Mouse (Mus musculus): ENCODE results near the gene Il1rn. TPM values are rescaled to one million over a fixed set of nuclear protein-coding genes. Genes with fewer than 3 reads are reported as not detected.

Il1rn gene
- polyA plus RNA-seq, 1 experiment from 2014 or later, result 1.9 TPM

- 68% methylated on average over 12 of the region's 12 CpGs for WGBS
- Histone ChIP-seq H3K9ac (replicated peaks; ENCODE audit: low read depth, low read length) (no peak overlapping the region), H3K4me3 (ENCODE audit: low read depth, low read length) (no peak overlapping the region), H3K9me3 (ENCODE audit: control insufficient read depth, low read depth, low read length) (no peaks in the 10 kb centered on the region), H3K36me3 (ENCODE audit: control insufficient read depth, insufficient read depth, low read length) (no peaks in the 10 kb centered on the region), H3K27ac (ENCODE audit: low read length) (no peak overlapping the region), H3K4me2 (replicated peaks; ENCODE audit: low read depth, low read length) (no peak overlapping the region), H3K27me3 (ENCODE audit: control insufficient read depth, insufficient read depth, low read length) (no peaks in the 10 kb centered on the region), H3K4me1 (ENCODE audit: control insufficient read depth, insufficient read depth, low read length) (0 out of 2 replicates have a peak, but pooled peaks cover 3% of the 10 kb centered on the region)
- no peak for ATAC-seq (ENCODE audit: insufficient number of reproducible peaks, insufficient read depth, low FRiP score, low read depth)
These were observed 29.7 kb downstream of the Il1rn start for GRCm38 (mm10) chr2:24366214-24366975.

DNA sequence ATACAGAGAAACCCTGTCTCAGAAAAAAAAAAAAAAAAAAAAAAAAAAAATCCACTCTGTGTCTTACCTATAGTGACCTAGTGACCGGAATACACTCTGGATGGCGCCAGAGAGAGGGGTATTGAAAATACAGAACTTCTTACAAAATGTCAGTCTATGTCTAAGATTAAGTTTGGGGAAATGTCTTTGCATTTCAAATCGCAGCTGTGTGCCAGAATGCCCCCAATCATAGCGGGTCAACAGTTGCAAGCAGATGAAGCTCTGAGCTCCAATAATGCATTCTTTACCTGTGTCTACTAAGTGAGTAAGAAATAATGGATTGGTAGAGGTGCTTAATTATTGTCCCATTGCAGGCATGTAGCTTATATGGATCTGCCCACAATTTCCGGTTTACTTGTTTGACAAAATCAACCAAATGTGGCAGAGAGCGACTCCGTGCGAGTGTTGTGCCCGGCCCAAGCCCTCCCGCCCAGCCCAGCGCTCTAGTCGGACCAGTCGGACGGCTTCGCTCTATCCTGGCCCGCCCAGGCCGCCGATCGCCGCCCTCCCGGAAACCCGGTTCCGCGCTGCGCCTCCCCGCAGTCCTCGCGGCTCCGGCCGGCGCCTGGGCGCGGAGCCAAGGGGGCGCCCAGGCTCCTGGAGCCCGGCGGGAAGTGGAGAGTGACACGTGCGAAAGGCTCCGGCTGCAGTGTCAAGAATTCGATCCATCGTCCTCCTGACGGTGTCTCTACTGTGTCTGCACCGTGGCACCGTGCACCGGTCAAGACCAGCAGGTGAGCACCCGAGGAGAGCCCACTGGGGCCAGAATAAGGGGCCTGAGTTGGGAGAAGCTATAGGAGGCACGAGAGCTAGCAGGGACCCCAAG, 30.6 kb downstream of the Il1rn start, which contains the start of gene Psd4:
Gene Psd4, plus strand, starts transcription at position 551 of the 865 bp plus-strand sequence.
- Histone ChIP-seq H3K4me2 (replicated peaks; ENCODE audit: low read depth, low read length) (peak within 1 kb of the TSS; percentile 64), H3K4me1 (ENCODE audit: control insufficient read depth, insufficient read depth, low read length) (0 out of 2 replicates have a peak, but pooled peaks cover 3% of the 10 kb centered on the region), H3K27me3 (ENCODE audit: control insufficient read depth, insufficient read depth, low read length) (no peaks in the 10 kb centered on the region), H3K9ac (replicated peaks; ENCODE audit: low read depth, low read length) (0 out of 2 replicates have a peak within 1 kb of the TSS, but pooled peaks have one; percentile 21), H3K36me3 (ENCODE audit: control insufficient read depth, insufficient read depth, low read length) (no peaks in the 10 kb centered on the region), H3K9me3 (ENCODE audit: control insufficient read depth, low read depth, low read length) (no peaks in the 10 kb centered on the region), H3K4me3 (ENCODE audit: low read depth, low read length) (peak within 1 kb of the TSS; percentile 22), H3K27ac (ENCODE audit: low read length) (no peak within 1 kb of the TSS)
- WGBS, result 3% methylated on average over 47 of the region's 47 CpGs
- ATAC-seq (ENCODE audit: insufficient number of reproducible peaks, insufficient read depth, low FRiP score, low read depth), result peak; percentile 97

- 52% methylated on average over 4 of the region's 4 CpGs for WGBS
- Histone ChIP-seq H3K4me3 (ENCODE audit: low read depth, low read length) (peak overlapping the region; percentile 22; the same call in 1 of the 2 replicates), H3K36me3 (ENCODE audit: control insufficient read depth, insufficient read depth, low read length) (no peaks in the 10 kb centered on the region), H3K27ac (ENCODE audit: low read length) (no peak overlapping the region), H3K4me1 (ENCODE audit: control insufficient read depth, insufficient read depth, low read length) (0 out of 2 replicates have a peak, but pooled peaks cover 3% of the 10 kb centered on the region), H3K27me3 (ENCODE audit: control insufficient read depth, insufficient read depth, low read length) (no peaks in the 10 kb centered on the region), H3K4me2 (replicated peaks; ENCODE audit: low read depth, low read length) (peak overlapping the region; percentile 64), H3K9me3 (ENCODE audit: control insufficient read depth, low read depth, low read length) (no peaks in the 10 kb centered on the region), H3K9ac (replicated peaks; ENCODE audit: low read depth, low read length) (no peak overlapping the region)
- no peak for ATAC-seq (ENCODE audit: insufficient number of reproducible peaks, insufficient read depth, low FRiP score, low read depth)
These were observed 31.2 kb downstream of the Il1rn start for GRCm38 (mm10) chr2:24367895-24368261.

- no peak overlapping the region for H3K4me3 ChIP-seq (ENCODE audit: low read depth, low read length)
- H3K36me3 ChIP-seq (ENCODE audit: control insufficient read depth, insufficient read depth, low read length), result no peaks in the 10 kb centered on the region
- H3K9me3 ChIP-seq (ENCODE audit: control insufficient read depth, low read depth, low read length), result no peaks in the 10 kb centered on the region
- H3K9ac ChIP-seq (replicated peaks; ENCODE audit: low read depth, low read length), result no peak overlapping the region
- H3K27ac ChIP-seq (ENCODE audit: low read length), result no peak overlapping the region
- peak; percentile 81 for ATAC-seq (ENCODE audit: insufficient number of reproducible peaks, insufficient read depth, low FRiP score, low read depth)
- 66% methylated on average over 5 of the region's 5 CpGs for WGBS
- no peaks in the 10 kb centered on the region for H3K27me3 ChIP-seq (ENCODE audit: control insufficient read depth, insufficient read depth, low read length)
- H3K4me1 ChIP-seq (ENCODE audit: control insufficient read depth, insufficient read depth, low read length), result no peaks in the 10 kb centered on the region
- no peak overlapping the region for H3K4me2 ChIP-seq (replicated peaks; ENCODE audit: low read depth, low read length)
These were observed 42.2 kb downstream of the Il1rn start for GRCm38 (mm10) chr2:24378747-24379450.

GRCm38 (mm10) chr2:24382456-24383230, 46.0 kb downstream of the Il1rn start:
- 69% methylated on average over 9 of the region's 9 CpGs for WGBS
- Histone ChIP-seq H3K27ac (ENCODE audit: low read length) (no peak overlapping the region), H3K4me3 (ENCODE audit: low read depth, low read length) (no peak overlapping the region), H3K4me1 (ENCODE audit: control insufficient read depth, insufficient read depth, low read length) (no peaks in the 10 kb centered on the region), H3K4me2 (replicated peaks; ENCODE audit: low read depth, low read length) (no peak overlapping the region), H3K36me3 (ENCODE audit: control insufficient read depth, insufficient read depth, low read length) (no peaks in the 10 kb centered on the region), H3K27me3 (ENCODE audit: control insufficient read depth, insufficient read depth, low read length) (no peaks in the 10 kb centered on the region), H3K9ac (replicated peaks; ENCODE audit: low read depth, low read length) (no peak overlapping the region), H3K9me3 (ENCODE audit: control insufficient read depth, low read depth, low read length) (no peaks in the 10 kb centered on the region)
- no peak for ATAC-seq (ENCODE audit: insufficient number of reproducible peaks, insufficient read depth, low FRiP score, low read depth)

GRCm38 (mm10) chr2:24383636-24384035, 47.0 kb downstream of the Il1rn start:
- Histone ChIP-seq H3K27me3 (ENCODE audit: control insufficient read depth, insufficient read depth, low read length) (no peaks in the 10 kb centered on the region), H3K27ac (ENCODE audit: low read length) (no peak overlapping the region), H3K4me1 (ENCODE audit: control insufficient read depth, insufficient read depth, low read length) (no peaks in the 10 kb centered on the region), H3K36me3 (ENCODE audit: control insufficient read depth, insufficient read depth, low read length) (no peaks in the 10 kb centered on the region), H3K9ac (replicated peaks; ENCODE audit: low read depth, low read length) (no peak overlapping the region), H3K9me3 (ENCODE audit: control insufficient read depth, low read depth, low read length) (no peaks in the 10 kb centered on the region), H3K4me2 (replicated peaks; ENCODE audit: low read depth, low read length) (no peak overlapping the region), H3K4me3 (ENCODE audit: low read depth, low read length) (no peak overlapping the region)
- WGBS, result 81% methylated on average over 3 of the region's 3 CpGs
- no peak for ATAC-seq (ENCODE audit: insufficient number of reproducible peaks, insufficient read depth, low FRiP score, low read depth)

- no peaks in the 10 kb centered on the region for H3K9me3 ChIP-seq (ENCODE audit: control insufficient read depth, low read depth, low read length)
- H3K4me3 ChIP-seq (ENCODE audit: low read depth, low read length), result no peak overlapping the region
- no peaks in the 10 kb centered on the region for H3K36me3 ChIP-seq (ENCODE audit: control insufficient read depth, insufficient read depth, low read length)
- ATAC-seq (ENCODE audit: insufficient number of reproducible peaks, insufficient read depth, low FRiP score, low read depth), result no peak
- no peak overlapping the region for H3K4me2 ChIP-seq (replicated peaks; ENCODE audit: low read depth, low read length)
- H3K27me3 ChIP-seq (ENCODE audit: control insufficient read depth, insufficient read depth, low read length), result no peaks in the 10 kb centered on the region
- H3K27ac ChIP-seq (ENCODE audit: low read length), result no peak overlapping the region
- H3K4me1 ChIP-seq (ENCODE audit: control insufficient read depth, insufficient read depth, low read length), result no peaks in the 10 kb centered on the region
- no peak overlapping the region for H3K9ac ChIP-seq (replicated peaks; ENCODE audit: low read depth, low read length)
These were observed 47.7 kb downstream of the Il1rn start for GRCm38 (mm10) chr2:24384393-24384792.

Measured in stomach, embryonic 14.5 days (tissue).